Mouse (Mus musculus) heart, adult 9 months (tissue): Measurements from ENCODE around the gene Tmigd1.
"Not testable (repeated sequence)": the region's sequence is repeated elsewhere in the genome, so short reads cannot be mapped to it uniquely, and the experiment has no call there.

ENCODE experiments used
- DNase-seq, 2 experiments: peaks; one replicate each; pipeline ENCODE4 v3.0.0; 2022; ENCODE audit warnings: low spot score in 2 of 2

Tmigd1 gene

DNA sequence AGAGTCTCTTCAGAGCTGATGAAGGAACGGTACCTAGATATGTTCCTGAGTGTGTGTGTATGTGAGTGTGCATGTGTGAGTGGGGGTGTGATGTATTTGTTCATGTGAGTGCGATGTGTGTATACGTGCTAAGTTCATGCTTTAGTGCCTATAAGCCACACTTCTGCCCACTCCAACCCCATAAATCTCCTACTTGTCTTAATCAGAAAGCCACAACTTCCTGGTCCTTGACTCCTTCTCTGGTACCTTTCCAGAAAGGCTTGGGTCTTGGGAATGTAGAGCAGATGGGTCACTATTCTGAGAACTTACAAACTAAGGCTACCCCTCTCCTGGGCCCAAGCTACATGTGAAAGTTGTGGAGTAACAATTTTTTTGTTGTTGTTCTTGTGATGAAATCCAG lies 3.2 kb upstream of the Tmigd1 start:
- DNase-seq, result no peak

DNA sequence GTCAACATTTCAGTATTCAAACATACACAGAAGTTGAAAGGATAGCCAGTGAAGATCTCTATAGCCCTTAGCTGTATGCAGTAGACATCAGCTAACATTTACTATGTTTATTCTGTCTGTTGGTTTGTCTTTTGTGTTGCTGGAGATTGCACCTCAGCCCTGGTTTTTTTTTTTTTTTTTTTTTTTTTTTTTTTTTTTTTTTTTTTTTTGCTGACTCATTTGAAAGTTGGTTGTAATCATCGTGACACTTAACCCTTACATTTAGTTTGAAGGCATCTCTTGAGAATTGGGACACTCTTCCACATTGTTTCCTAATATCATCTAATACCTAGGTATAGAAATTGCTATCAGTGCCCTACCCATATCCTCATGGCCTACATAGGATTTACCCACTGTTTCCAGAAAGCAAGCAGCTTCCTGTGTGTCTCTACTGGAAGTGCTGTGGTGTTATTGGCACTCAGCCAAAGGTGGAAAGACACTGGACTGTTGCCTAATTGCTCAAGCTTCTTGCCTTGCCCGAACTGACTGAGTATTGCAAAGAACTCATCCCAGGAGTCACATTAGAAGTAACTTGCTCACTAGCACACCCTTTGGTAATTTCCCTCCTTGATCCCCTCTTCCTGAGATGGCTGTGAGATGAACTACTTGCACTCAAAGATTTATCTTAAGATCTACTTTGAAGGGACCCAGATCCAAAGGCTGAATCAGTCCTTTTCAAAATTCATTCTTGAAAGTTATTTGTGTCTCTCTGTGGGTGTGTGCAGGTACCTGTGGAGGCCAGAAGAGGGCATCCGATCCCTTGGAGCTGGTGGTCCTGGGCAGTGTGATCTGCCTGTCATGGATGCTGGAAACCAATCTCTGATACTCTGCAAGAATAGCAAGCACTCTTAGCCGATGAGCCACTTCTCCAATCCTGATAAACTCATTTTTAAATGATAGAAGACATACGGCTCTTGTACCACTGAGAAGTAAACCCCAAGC lies 1.9 kb upstream of the Tmigd1 start:
- DNase-seq, result peak; percentile 33 to 36

- DNase-seq, result no peak
These were observed 2.4 kb downstream of the Tmigd1 start for GRCm38 (mm10) chr11:76904340-76904739.

DNA sequence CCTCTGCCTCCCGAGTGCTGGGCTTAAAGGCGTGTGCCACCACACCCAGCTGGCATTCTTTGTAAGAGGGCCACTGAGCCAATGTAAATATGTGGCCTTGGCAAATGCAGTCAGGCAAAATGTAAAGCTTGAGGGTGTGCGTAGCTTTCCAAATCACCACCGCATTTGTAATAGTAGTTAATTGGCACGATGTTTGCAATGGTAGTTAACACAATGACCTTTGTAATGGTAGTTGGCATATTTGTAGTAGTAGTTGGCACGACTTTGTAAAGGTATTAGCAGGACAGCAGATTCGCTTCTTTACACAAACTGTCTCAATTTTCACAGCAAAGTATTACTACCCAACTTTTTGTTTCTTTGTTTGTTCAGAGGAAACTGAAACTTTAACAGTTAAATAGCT lies 6.7 kb downstream of the Tmigd1 start:
- no peak for DNase-seq

GRCm38 (mm10) chr11:76911325-76912054 lies 9.5 kb downstream of the Tmigd1 start:
- no peak for DNase-seq

GRCm38 (mm10) chr11:76912055-76912395 lies 10.1 kb downstream of the Tmigd1 start:
- DNase-seq, result no peak

DNA sequence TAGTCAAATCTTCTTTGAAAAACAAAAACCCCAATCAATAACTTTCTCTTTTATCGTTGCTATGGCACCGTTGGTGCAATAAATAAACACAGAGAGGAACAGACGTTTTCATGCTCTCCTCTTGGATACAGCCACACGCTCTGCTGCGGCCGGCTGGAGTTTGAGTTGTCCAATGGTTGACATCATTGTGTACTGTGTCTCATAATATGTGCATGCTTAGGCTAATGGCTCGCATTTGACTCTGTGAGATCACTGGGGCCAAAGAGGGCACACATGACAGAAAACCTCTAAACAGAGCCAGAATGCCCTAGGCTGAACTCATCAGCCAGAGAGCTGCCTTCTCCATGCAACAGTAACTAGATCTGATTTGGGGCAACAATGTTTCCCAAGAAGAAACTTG lies 12.4 kb downstream of the Tmigd1 start:
- no peak for DNase-seq

DNA sequence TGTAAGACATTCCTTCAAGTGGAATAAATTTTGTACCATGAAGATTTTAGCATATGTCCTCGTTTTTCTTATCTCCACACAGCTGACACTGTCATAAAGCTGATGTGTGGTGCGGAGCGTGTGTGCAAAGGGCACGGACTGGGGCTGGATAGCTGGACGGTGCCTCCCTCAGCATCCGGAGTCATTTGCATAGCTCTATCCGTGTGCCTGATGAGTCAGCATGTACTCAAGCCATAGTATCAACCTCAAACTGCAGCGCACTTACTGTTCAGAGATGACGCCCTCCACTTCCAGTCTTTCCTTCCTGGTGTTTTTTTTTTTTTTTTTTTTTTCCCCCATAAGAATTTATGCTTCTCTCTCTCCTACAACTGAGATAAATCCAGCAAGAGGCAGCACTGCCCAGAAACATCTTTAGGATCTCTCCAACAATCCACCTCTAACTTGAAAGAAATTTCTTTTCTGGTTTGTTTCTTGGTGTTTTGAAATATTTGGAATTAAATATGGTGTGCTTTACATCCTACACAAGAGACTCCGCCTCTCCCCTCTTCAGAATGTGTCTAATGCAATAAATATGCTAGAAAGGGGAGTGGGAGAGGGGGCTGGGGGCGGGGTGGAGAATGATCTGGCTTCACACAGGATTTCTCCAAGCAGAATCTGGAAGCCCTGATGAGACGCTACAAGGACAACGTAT lies 14.7 kb downstream of the Tmigd1 start:
- DNase-seq, result no peak

GRCm38 (mm10) chr11:76917230-76917548 lies 15.2 kb downstream of the Tmigd1 start:
- DNase-seq, result no peak

- no peak for DNase-seq
These were observed 18.6 kb downstream of the Tmigd1 start for GRCm38 (mm10) chr11:76920607-76921006.

- peak; percentile 15 to 41 for DNase-seq
These were observed 22.8 kb downstream of the Tmigd1 start, which contains the start of gene Blmh for GRCm38 (mm10) chr11:76924759-76925236. Blmh (plus strand) TSS chr11:76924809.

DNA sequence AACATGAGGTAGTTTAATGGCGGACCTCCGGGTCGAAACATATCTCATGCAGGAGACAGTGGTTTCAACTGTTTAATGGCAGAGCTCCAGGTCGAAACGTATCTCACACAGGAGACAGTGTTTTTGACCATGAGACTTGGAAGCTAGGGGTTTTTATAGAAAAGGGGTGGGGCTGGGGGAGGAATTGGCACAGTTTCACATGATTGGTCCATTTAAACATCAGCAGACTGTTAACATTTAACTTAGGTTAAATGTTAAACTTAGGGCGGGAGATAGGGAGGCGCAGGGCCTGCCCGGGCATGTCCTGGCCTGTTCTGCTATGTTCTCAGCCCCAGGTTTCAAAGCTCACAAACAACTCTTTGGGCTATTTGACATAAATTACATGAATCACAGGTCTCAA lies 26.6 kb downstream of the Tmigd1 start:
- DNase-seq, result not testable (repeated sequence)

DNA sequence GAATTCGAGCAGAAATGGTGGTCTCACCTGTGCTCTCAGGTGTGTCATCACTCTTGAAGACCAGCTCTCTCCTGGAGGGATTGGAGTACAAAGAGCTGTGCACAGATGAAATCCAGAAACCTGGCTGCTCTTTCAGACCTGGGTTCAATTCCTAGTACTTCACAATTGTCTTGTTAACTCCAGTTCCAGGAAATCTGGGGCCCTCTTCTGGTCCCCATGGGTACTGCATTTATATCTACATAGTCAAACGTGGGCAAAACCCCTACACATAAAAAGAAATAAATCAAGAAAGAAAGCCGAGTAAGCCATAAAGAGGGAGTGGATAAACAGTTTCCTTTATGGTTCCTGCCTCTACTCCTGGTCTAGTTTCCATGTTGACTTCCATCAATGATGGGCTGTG lies 31.2 kb downstream of the Tmigd1 start:
- no peak for DNase-seq

GRCm38 (mm10) chr11:76936578-76936977 lies 34.6 kb downstream of the Tmigd1 start:
- no peak for DNase-seq

DNA sequence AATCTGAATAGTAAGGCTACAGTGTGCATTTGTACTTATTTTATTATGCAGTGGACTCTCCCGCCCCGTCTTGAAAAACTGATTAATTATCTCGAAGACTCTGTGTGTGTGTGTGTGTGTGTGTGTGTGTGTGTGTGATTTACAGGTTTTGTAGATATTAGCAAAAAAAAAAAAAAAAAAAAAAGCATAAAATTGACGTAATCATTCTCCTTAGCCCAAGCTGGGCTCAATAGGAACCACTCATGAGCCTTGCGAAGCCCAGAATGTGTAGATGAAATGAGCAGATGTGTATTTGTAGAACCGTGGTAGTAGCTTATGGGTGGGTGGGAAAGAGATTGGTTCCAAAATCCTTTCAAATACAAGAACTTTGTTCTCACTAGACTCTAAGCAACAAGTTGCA lies 42.9 kb downstream of the Tmigd1 start:
- DNase-seq, result no peak

DNA sequence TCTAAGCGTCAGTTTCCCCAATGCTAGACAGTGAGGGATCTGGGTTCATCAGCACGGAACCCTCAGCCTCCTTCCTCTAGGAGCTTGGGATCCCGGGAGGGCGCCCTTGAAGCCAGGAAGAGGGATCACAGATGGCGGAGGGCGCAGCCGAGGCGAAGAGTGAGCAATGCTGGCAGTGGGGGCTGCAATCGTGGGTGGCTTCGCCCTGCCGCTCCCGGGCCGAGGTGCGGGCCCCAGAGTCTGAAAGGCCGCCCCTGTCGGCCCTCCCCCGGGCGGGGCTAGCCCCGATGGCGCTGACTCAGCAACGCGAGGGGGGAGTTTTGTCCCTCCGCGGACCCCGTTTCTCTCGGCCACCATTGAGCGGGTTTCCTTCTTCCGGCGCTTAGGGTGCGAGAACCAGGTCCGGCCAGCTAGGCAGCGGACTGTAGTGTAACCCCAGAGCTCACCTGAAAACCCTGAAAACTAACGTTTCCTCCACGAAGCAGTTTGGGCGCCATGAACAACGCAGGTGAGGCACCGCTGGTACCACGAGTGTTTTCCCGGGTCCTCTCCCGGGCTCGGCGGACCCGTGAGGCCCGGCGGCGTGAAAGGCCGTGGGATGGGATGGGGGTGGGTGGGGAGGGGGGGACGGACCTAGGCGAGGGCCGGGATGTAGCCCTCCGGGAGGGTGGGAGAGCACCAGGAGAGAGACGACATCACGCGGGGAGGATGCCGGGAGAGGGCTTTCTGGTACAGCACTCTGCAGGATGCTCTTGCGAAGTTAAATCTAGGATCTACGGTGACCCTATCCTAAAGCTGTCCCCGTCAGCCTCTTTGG lies 43.6 kb downstream of the Tmigd1 start:
- DNase-seq, result peak; percentile 92 to 93

- DNase-seq, result peak in 1 of 2 experiments; percentile 4
These were observed 44.2 kb downstream of the Tmigd1 start for GRCm38 (mm10) chr11:76946203-76946585.

DNA sequence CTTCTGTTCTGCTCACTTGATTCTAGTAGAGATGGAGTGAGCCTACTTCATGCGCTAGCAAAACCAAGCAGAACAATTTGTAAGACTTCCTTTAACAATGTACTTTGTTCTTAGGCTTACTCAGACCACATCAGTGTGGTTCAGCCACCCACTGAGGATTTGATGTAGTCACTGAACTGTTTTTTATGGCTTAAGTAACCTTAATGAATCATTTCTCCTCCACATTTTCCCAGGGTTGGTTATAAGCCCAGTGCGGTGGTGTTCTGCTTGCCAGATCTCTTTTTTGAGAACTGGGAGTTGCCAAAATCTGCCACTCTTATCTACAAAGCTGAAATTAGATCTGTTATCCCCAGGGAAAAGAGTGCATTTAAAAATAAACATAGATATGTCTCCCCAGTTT lies 51.6 kb downstream of the Tmigd1 start:
- DNase-seq, result peak; percentile 23 to 33

DNA sequence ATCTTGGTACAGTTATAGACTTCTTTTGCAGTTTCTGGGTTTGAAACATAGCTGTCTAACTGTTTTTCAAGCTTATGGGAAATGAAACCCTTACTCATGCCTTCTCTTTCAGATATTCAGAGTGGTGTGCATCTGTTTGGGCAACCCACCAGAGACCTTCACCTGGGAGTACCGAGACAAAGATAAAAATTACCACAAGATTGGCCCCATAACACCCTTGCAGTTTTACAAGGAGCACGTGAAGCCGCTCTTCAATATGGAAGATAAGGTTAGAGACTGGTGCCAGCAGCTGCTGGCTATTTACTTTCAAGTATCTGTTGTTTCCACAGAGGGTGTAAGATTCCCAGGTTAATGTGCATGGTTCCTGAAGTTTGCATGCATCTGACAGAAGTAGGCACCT lies 63.7 kb downstream of the Tmigd1 start:
- no peak for DNase-seq
